ENCODE assay signal across 26 mouse cellular contexts in genomic region chr3:104571935-104572631, GRCm38 (mm10).
A peak's percentile ranks its signal among the peaks of the same experiment; 100 is the strongest.
DNase-seq lines count a peak whose midpoint lies in the region; ATAC-seq and TF ChIP-seq lines count a peak whose summit lies in the region.
"Had no signal": no experiment of that assay in that cellular context is flagged by ENCODE, and none has a peak within 500 bp of the region (broad histone marks: within the 10 kb centered on the region; RNA-seq: fewer than 3 reads in every experiment).

No protein-coding gene starts in this region.

- WGBS in kidney, adult 2 months = 67% methylated on average over 10 of the region's 10 CpGs
- WGBS in midbrain, embryonic 11.5 days = 81% methylated on average over 10 of the region's 10 CpGs
- 80% methylated on average over 10 of the region's 10 CpGs for WGBS in midbrain, embryonic 14.5 days
- 41% methylated on average over 10 of the region's 10 CpGs for WGBS in liver, embryonic 15.5 days (ENCODE audit: insufficient replicate concordance)
- 80% methylated on average over 10 of the region's 10 CpGs for WGBS in hindbrain, embryonic 11.5 days

- no peaks in the 10 kb centered on the region for H3K27me3 ChIP-seq in kidney, adult 2 months (replicated peaks; ENCODE audit: control insufficient read depth, insufficient read depth, low read length)
- H3K27me3 ChIP-seq in midbrain, embryonic 11.5 days (ENCODE audit: control insufficient read depth, insufficient read depth, low read length) = no peaks in the 10 kb centered on the region
- no peaks in the 10 kb centered on the region for H3K27me3 ChIP-seq in midbrain, embryonic 14.5 days (ENCODE audit: control insufficient read depth, insufficient read depth, low read length)
- no peaks in the 10 kb centered on the region for H3K27me3 ChIP-seq in liver, embryonic 15.5 days
- no peaks in the 10 kb centered on the region for H3K27me3 ChIP-seq in hindbrain, embryonic 11.5 days (ENCODE audit: control insufficient read depth, insufficient read depth, low read length)
- H3K27me3 ChIP-seq: CH12.LX; forebrain, embryonic 13.5 days; Patski had no signal

- intact Hi-C loops in heart, postnatal 14 days (cut with DNase I) = no loop called here

- TF ChIP-seq POLR2A in kidney, adult 2 months (IDR thresholded peaks at IDR 0.05; ENCODE audit: low read depth, low read length) = no peak

- no peaks in the 10 kb centered on the region for H3K36me3 ChIP-seq in kidney, adult 2 months (ENCODE audit: control insufficient read depth, insufficient read depth, low read length)
- no peaks in the 10 kb centered on the region for H3K36me3 ChIP-seq in midbrain, embryonic 11.5 days (ENCODE audit: control insufficient read depth, insufficient read depth, low read length)
- no peaks in the 10 kb centered on the region for H3K36me3 ChIP-seq in midbrain, embryonic 14.5 days (ENCODE audit: control insufficient read depth, insufficient read depth, low read length)
- no peaks in the 10 kb centered on the region for H3K36me3 ChIP-seq in liver, embryonic 15.5 days (replicated peaks)
- H3K36me3 ChIP-seq in hindbrain, embryonic 11.5 days (ENCODE audit: control insufficient read depth, insufficient read depth, low read length) = no peaks in the 10 kb centered on the region
- H3K36me3 ChIP-seq: forebrain, embryonic 10.5 days; G1E; hindbrain, embryonic 10.5 days had no signal

- DNase-seq in kidney, adult 2 months = peak; percentile 7
- no peak for DNase-seq in kidney, adult 9 months
- DNase-seq in midbrain, embryonic 11.5 days (ENCODE audit: low spot score, missing footprints) = peak; percentile 56
- no peak for DNase-seq in midbrain, embryonic 14.5 days
- no peak for DNase-seq in heart, postnatal 14 days
- no peak for DNase-seq in hindbrain, embryonic 11.5 days (ENCODE audit: low spot score)
- DNase-seq: adrenal gland, postnatal 10 days; adrenal gland, postnatal 36 days; B cell, adult 2 months; cerebellum, adult 18-20 months; cerebellum, adult 9-10 months; cerebellum, postnatal 14 days; gastrocnemius, postnatal 10 days; gastrocnemius, postnatal 36 days; heart, adult 2 months; heart, postnatal 36 days had no signal

- H3K4me3 ChIP-seq in kidney, adult 2 months (ENCODE audit: insufficient read depth, low read depth, low read length) = no peak overlapping the region
- H3K4me3 ChIP-seq in midbrain, embryonic 11.5 days (ENCODE audit: low read depth, low read length) = no peak overlapping the region
- no peak overlapping the region for H3K4me3 ChIP-seq in midbrain, embryonic 14.5 days (replicated peaks; ENCODE audit: low read depth, low read length)
- no peak overlapping the region for H3K4me3 ChIP-seq in liver, embryonic 15.5 days (replicated peaks)
- no peak overlapping the region for H3K4me3 ChIP-seq in hindbrain, embryonic 11.5 days (ENCODE audit: low read depth, low read length)
- H3K4me3 ChIP-seq: forebrain, embryonic 10.5 days; forebrain, embryonic 13.5 days; heart, adult 2 months; hindbrain, embryonic 10.5 days had no signal

- ATAC-seq in midbrain, embryonic 11.5 days (ENCODE audit: low FRiP score) = no peak
- no peak for ATAC-seq in midbrain, embryonic 14.5 days (ENCODE audit: low FRiP score, low TSS enrichment)
- ATAC-seq in liver, embryonic 15.5 days (ENCODE audit: insufficient read depth) = peak; percentile 66
- no peak for ATAC-seq in hindbrain, embryonic 11.5 days (ENCODE audit: low FRiP score)
- ATAC-seq: forebrain, embryonic 13.5 days; forebrain, embryonic 16.5 days; Patski had no signal

- H3K27ac ChIP-seq in kidney, adult 2 months (ENCODE audit: insufficient read depth, low read depth, low read length) = no peak overlapping the region
- H3K27ac ChIP-seq in midbrain, embryonic 11.5 days (ENCODE audit: low read depth, low read length) = no peak overlapping the region
- no peak overlapping the region for H3K27ac ChIP-seq in midbrain, embryonic 14.5 days (replicated peaks; ENCODE audit: low read depth, low read length)
- peak overlapping the region; percentile 66 for H3K27ac ChIP-seq in liver, embryonic 15.5 days (replicated peaks)
- no peak overlapping the region for H3K27ac ChIP-seq in hindbrain, embryonic 11.5 days (ENCODE audit: low read depth, low read length)
- H3K27ac ChIP-seq: forebrain, embryonic 10.5 days; forebrain, embryonic 13.5 days; heart, adult 2 months; hindbrain, embryonic 10.5 days; hindbrain, embryonic 14.5 days had no signal

- H3K4me2 ChIP-seq in midbrain, embryonic 11.5 days = no peak overlapping the region
- H3K4me2 ChIP-seq in midbrain, embryonic 14.5 days (ENCODE audit: low read length) = no peak overlapping the region
- H3K4me2 ChIP-seq in liver, embryonic 15.5 days = peak overlapping the region; percentile 34; the same call in 1 of the 2 replicates
- H3K4me2 ChIP-seq in hindbrain, embryonic 11.5 days (replicated peaks; ENCODE audit: low read depth, low read length) = no peak overlapping the region
- H3K4me2 ChIP-seq: forebrain, embryonic 13.5 days; heart, embryonic 11.5 days; hindbrain, embryonic 14.5 days had no signal

- H3K9me3 ChIP-seq in midbrain, embryonic 11.5 days (ENCODE audit: control insufficient read depth, low read length) = no peaks in the 10 kb centered on the region
- no peaks in the 10 kb centered on the region for H3K9me3 ChIP-seq in midbrain, embryonic 14.5 days (ENCODE audit: control insufficient read depth, low read length)
- no peaks in the 10 kb centered on the region for H3K9me3 ChIP-seq in liver, embryonic 15.5 days (replicated peaks)
- no peaks in the 10 kb centered on the region for H3K9me3 ChIP-seq in hindbrain, embryonic 11.5 days (ENCODE audit: control insufficient read depth, low read length)
- H3K9me3 ChIP-seq: forebrain, embryonic 10.5 days; forebrain, embryonic 13.5 days; G1E; hindbrain, embryonic 10.5 days had no signal

- no peak overlapping the region for H3K9ac ChIP-seq in midbrain, embryonic 11.5 days (ENCODE audit: low read length)
- no peak overlapping the region for H3K9ac ChIP-seq in midbrain, embryonic 14.5 days (replicated peaks; ENCODE audit: low read length)
- no peak overlapping the region for H3K9ac ChIP-seq in liver, embryonic 15.5 days
- no peak overlapping the region for H3K9ac ChIP-seq in hindbrain, embryonic 11.5 days (ENCODE audit: low read depth, low read length)
- H3K9ac ChIP-seq: forebrain, embryonic 13.5 days; hindbrain, embryonic 14.5 days had no signal

- TF ChIP-seq CTCF in kidney, adult 2 months (conservative IDR thresholded peaks at IDR 0.05; ENCODE audit: insufficient read depth, insufficient read length, low read depth, low read length) = no peak

- peaks cover 5% of the 10 kb centered on the region; the same call in 1 of the 2 replicates for H3K4me1 ChIP-seq in kidney, adult 2 months (ENCODE audit: control insufficient read depth, insufficient read depth, low read length)
- no peaks in the 10 kb centered on the region for H3K4me1 ChIP-seq in midbrain, embryonic 11.5 days (ENCODE audit: control insufficient read depth, insufficient read depth, low read length)
- no peaks in the 10 kb centered on the region for H3K4me1 ChIP-seq in midbrain, embryonic 14.5 days (ENCODE audit: control insufficient read depth, insufficient read depth, low read length)
- H3K4me1 ChIP-seq in liver, embryonic 15.5 days (replicated peaks) = peaks cover 13% of the 10 kb centered on the region; the same call in 1 of the 2 replicates
- H3K4me1 ChIP-seq in hindbrain, embryonic 11.5 days (replicated peaks; ENCODE audit: control insufficient read depth, insufficient read depth, low read length) = no peaks in the 10 kb centered on the region
- H3K4me1 ChIP-seq: forebrain, embryonic 13.5 days; hindbrain, embryonic 10.5 days had no signal

Comparison
In these comparisons a context has a peak if more than half of its experiments do, and no peak if none do; other contexts are left out.
1. DNase-seq: peak in kidney, adult 2 months (single experiment) and midbrain, embryonic 11.5 days (single experiment); none in kidney, adult 9 months (single experiment), midbrain, embryonic 14.5 days (single experiment), heart, postnatal 14 days (0 of 2) and hindbrain, embryonic 11.5 days (single experiment).